Mouse (Mus musculus) heart, postnatal 0 days (tissue): ENCODE data around the gene Hfe. TPM values are rescaled to one million over a fixed set of nuclear protein-coding genes. Genes with fewer than 3 reads are reported as not detected.
A peak's percentile ranks its signal among the peaks of the same experiment; 100 is the strongest.
"Not testable (repeated sequence)": the region's sequence is repeated elsewhere in the genome, so short reads cannot be mapped to it uniquely, and the experiment has no call there.

Source experiments
- ATAC-seq: fragments of 200-750 bp; cut with Nextera tagmentation; 2 replicates; pipeline ENCODE4 v1.8.0; 2017; ENCODE audit warnings: low read depth, moderate number of reproducible peaks, moderate library complexity; ENCODE audit not compliant: insufficient read depth
- DNase-seq: peaks from one replicate; pipeline ENCODE4 v3.0.0-alpha.2; 2016; ENCODE audit warnings: low spot score
- H3K27ac ChIP-seq: fragments of 300-500 bp; sonication (generic); 2 replicates; pipeline ENCODE4 v1.5.1; 2014; ENCODE audit warnings: low read depth, mild to moderate bottlenecking
- H3K27me3 ChIP-seq: fragments of 300-500 bp; sonication (generic); 2 replicates; pipeline ENCODE4 v1.6.1; 2014; ENCODE audit warnings: low read length, mixed read lengths; ENCODE audit not compliant: control insufficient read depth, insufficient read depth
- H3K36me3 ChIP-seq: fragments of 300-500 bp; sonication (generic); replicated peaks from 2 replicates; pipeline ENCODE4 v1.6.1; 2014; ENCODE audit warnings: low read length, mixed read lengths; ENCODE audit not compliant: control insufficient read depth, insufficient read depth
- H3K4me1 ChIP-seq: fragments of 300-500 bp; sonication (generic); 2 replicates; pipeline ENCODE4 v1.6.1; 2014; ENCODE audit warnings: antibody characterized with exemption; ENCODE audit not compliant: control insufficient read depth, insufficient read depth
- H3K4me2 ChIP-seq: fragments of 300-500 bp; sonication (generic); 2 replicates; pipeline ENCODE4 v1.6.1; 2014; ENCODE audit warnings: low read depth, mild to moderate bottlenecking, low read length, moderate library complexity
- H3K4me3 ChIP-seq: fragments of 300-500 bp; sonication (generic); 2 replicates; pipeline ENCODE4 v1.5.1; 2014; ENCODE audit warnings: low read depth, low read length
- H3K9ac ChIP-seq: fragments of 300-500 bp; sonication (generic); replicated peaks from 2 replicates; pipeline ENCODE4 v1.6.1; 2014; ENCODE audit warnings: low read depth, low read length, mixed read lengths
- H3K9me3 ChIP-seq: fragments of 300-500 bp; sonication (generic); replicated peaks from 2 replicates; pipeline ENCODE4 v1.6.1; 2016; ENCODE audit warnings: low read length; ENCODE audit not compliant: control insufficient read depth
- CTCF ChIP-seq: IDR thresholded peaks from 2 replicates; pipeline ENCODE4 v1.5.1; 2016; ENCODE audit warnings: antibody characterized with exemption, control low read depth, low read depth
- EP300 ChIP-seq: IDR thresholded peaks from 2 replicates; pipeline ENCODE4 v1.6.1; 2016; ENCODE audit warnings: antibody characterized with exemption, low read depth
- WGBS: fragments of 180-500 bp; shearing (Covaris S2); extraction: QIAGEN DNeasy Blood & Tissue Kit; methylation state at CpG from one replicate; pipeline ENCODE4 v1.1.7; 2014; 5-methylcytosine and 5-hydroxymethylcytosine counted together
- polyA plus RNA-seq: library from polyadenylated mRNA; unstranded; fragments of >200 nt; fragmentation: Nextera tagmentation; extraction: Ambion mirVana; gene quantifications from 2 replicates; pipeline ENCODE4 v1.2.1, GENCODE M21; 2015
- total RNA-seq: library from RNA; depleted of rRNA; stranded (reverse); fragments of >200 nt; gene quantifications from 2 replicates; pipeline ENCODE4 v1.2.3, GENCODE M21; 2014; ENCODE audit warnings: low replicate concordance

Gene Hfe
- total and polyA plus RNA-seq, 2 experiments from 2014 or later, result 21.4 to 22.3 TPM

- Histone ChIP-seq H3K9me3 (no peaks in the 10 kb centered on the region), H3K36me3 (no peaks in the 10 kb centered on the region), H3K4me2 (peak within 1 kb of the TSS; percentile 80), H3K27ac (peak within 1 kb of the TSS; percentile 97), H3K4me1 (peaks cover 15% of the 10 kb centered on the region; the same call in 1 of the 2 replicates), H3K4me3 (peak within 1 kb of the TSS; percentile 57), H3K27me3 (no peaks in the 10 kb centered on the region), H3K9ac (peak within 1 kb of the TSS; percentile 54)
- under 1% methylated on average over 26 of the region's 32 CpGs for WGBS
- DNase-seq (peak; percentile 100), ATAC-seq (peak; percentile 94)
- TF ChIP-seq EP300, result peak; percentile 76; the same call in 1 of the 2 replicates
- TF ChIP-seq CTCF, result no peak
Measured at GRCm38 (mm10) chr13:23683755-23684281, 26.8 kb downstream of the Hfe start, which contains the start of the genes Hist1h2ac and Hist1h2bc. TSS of gene Hist1h2ac (minus strand) at chr13:23683948. TSS of gene Hist1h2bc (plus strand) at chr13:23684199.

DNA sequence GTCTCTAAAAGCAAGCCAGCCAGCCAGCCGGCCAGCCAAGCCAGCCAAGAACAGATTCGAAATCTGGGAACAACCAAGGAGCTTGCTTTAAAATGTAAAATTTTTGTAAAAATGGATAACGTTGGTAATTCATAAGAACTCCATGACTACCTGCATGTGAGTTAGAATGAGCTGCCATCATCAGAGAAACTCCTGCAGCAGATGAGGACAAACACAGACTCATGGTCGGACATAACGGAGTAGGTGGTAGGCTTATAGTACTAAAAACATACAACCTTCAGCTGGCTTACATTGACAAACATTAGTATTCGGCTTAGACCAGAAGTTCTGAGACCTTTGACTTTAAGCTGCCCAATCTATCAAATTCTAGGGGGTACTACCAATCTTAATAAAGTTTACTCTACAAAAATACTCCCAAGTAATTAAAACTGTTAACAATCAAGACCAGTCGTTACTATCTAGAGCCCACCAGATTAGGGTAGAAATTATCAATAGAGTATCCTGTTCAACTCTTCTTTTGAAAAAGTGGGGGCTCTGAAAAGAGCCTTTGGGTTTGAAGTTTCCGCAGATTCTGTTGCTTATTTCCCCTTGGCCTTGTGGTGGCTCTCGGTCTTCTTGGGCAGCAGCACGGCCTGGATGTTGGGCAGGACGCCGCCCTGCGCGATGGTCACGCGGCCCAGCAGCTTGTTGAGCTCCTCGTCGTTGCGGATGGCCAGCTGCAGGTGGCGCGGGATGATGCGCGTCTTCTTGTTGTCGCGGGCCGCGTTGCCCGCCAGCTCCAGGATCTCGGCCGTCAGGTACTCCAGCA lies 27.5 kb downstream of the Hfe start:
- 16% methylated on average over 12 of the region's 30 CpGs for WGBS
- H3K36me3 ChIP-seq, DNase-seq, H3K27me3 ChIP-seq, H3K9me3 ChIP-seq: not testable (repeated sequence)
- Histone ChIP-seq H3K4me2 (peak overlapping the region; percentile 63), H3K4me1 (peaks cover 15% of the 10 kb centered on the region; the same call in 1 of the 2 replicates), H3K27ac (peak overlapping the region; percentile 97), H3K4me3 (peak overlapping the region; percentile 57), H3K9ac (peak overlapping the region; percentile 52)
- peak; percentile 54 for ATAC-seq

DNA sequence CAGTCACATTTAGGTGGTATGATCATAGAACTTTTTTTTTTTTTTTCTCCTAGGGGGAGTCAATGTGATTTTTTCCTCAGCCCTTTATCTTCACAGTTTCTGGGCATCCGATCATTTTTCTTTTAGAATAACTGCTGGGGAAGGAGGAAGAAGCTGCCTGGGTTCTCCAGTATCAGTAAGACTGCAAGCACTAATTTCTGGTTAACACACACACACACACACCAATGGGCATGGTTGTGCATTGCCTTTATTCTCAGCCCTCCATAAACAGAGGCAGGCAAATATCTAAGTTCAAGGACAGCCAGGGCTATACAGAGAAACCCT lies 28.1 kb downstream of the Hfe start:
- peaks cover 15% of the 10 kb centered on the region; the same call in 1 of the 2 replicates for H3K4me1 ChIP-seq
- peak overlapping the region; percentile 97; the same call in 1 of the 2 replicates for H3K27ac ChIP-seq
- no peak for DNase-seq
- peak overlapping the region; percentile 57 for H3K4me3 ChIP-seq
- no peaks in the 10 kb centered on the region for H3K36me3 ChIP-seq
- TF ChIP-seq EP300 (no peak), CTCF (no peak)
- ATAC-seq, result no peak
- no peaks in the 10 kb centered on the region for H3K27me3 ChIP-seq
- H3K4me2 ChIP-seq, result peak overlapping the region; percentile 63
- H3K9ac ChIP-seq, result peak overlapping the region; percentile 47; the same call in 1 of the 2 replicates
- no peaks in the 10 kb centered on the region for H3K9me3 ChIP-seq
- WGBS, result 22% methylated on average over 1 of the region's 1 CpGs

GRCm38 (mm10) chr13:23681990-23682582 lies 28.6 kb downstream of the Hfe start:
- peaks cover 15% of the 10 kb centered on the region; the same call in 1 of the 2 replicates for H3K4me1 ChIP-seq
- no peak overlapping the region for H3K4me2 ChIP-seq
- H3K27ac ChIP-seq, result no peak overlapping the region
- TF ChIP-seq CTCF (no peak), EP300 (no peak)
- DNase-seq (no peak), ATAC-seq (no peak)
- no peaks in the 10 kb centered on the region for H3K36me3 ChIP-seq
- no peak overlapping the region for H3K4me3 ChIP-seq
- no peak overlapping the region for H3K9ac ChIP-seq
- WGBS, result 86% methylated on average over 6 of the region's 6 CpGs
- H3K27me3 ChIP-seq, result no peaks in the 10 kb centered on the region
- H3K9me3 ChIP-seq, result no peaks in the 10 kb centered on the region

DNA sequence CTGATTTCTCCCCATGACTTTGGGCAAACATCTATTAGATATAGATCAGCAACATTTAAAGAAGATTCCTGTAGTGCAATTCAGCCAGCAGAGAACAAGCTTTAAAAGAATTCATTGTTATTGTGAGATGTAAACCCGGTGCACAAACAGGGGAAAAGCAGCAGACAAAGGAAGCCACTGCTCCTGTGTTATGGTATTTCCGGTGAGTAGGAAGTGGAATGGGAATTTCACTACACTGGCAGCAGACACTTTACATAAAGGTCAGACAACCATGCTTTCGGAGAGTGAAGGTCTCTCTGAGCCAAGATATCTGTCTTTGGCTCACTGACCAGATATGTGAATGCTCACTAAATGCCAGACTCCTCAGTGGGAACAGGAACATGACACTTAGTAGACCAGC lies 48.1 kb downstream of the Hfe start:
- Histone ChIP-seq H3K27ac (no peak overlapping the region), H3K4me1 (no peaks in the 10 kb centered on the region), H3K9me3 (no peaks in the 10 kb centered on the region), H3K9ac (no peak overlapping the region), H3K4me2 (no peak overlapping the region), H3K4me3 (no peak overlapping the region), H3K27me3 (no peaks in the 10 kb centered on the region), H3K36me3 (no peaks in the 10 kb centered on the region)
- no peak for DNase-seq
- TF ChIP-seq CTCF (no peak), EP300 (no peak)
- WGBS, result 35% methylated on average over 3 of the region's 3 CpGs
- no peak for ATAC-seq
